Mouse (Mus musculus): ENCODE measurements at regions not wholly inside any gene's neighbourhood (a gene's known extent, or its start where the extent isn't known, plus 50 kb on each side); places are given as distances from the start of the nearest gene placed in this dataset.

DNA sequence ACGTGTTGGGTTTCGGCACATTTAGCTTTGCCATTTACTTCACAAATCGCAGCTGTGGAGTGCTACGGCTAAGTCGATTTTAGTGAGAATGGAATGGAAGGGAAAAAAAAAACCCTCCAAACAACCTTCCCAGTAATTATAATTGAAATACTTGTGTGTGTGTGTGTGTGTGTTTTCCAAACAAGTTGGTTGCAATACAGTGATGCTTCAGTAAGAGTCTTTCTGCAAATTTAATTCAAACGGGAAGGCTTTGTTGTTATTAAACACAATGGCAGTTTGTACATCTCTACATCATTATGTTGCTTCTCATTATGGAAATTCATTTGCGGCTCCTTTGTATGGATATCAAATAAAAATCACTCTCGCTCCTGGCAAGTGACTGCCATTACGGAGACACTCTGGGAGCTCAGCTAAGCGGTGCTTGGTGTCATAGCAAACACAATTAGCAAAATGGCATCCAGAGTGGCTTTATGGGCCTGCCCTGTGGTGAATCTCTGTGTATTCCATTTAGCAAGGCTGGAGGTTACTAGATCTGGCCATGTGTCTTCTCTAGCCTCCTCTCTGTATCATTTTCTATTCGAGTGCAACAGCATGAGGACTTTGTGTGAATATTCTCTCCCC is 165.4 kb upstream of the Kif2a start:
- in situ Hi-C loops (cut with MboI, MseI) = no loop called here

DNA sequence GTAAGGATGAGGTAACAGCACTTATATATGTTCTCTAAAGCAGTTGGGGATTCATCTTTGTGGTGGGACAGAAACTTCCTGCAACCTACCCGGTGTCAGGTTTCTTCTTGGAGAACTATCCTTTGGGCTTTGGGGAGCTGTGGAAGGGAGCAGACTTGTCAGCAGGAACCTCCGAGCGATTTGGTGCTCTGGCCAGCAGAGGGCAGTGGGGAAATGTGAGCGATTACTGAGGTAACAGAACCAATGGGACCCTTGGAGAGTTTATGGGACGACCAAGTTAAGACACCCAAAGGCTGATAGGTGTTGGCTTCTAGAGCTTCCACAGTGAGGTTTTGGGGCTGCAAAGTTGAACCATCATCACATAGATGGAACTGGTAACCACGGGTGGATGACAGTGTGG is 160.6 kb upstream of the Kif2a start:
- in situ Hi-C loops (cut with MboI, MseI) = no loop called here

DNA sequence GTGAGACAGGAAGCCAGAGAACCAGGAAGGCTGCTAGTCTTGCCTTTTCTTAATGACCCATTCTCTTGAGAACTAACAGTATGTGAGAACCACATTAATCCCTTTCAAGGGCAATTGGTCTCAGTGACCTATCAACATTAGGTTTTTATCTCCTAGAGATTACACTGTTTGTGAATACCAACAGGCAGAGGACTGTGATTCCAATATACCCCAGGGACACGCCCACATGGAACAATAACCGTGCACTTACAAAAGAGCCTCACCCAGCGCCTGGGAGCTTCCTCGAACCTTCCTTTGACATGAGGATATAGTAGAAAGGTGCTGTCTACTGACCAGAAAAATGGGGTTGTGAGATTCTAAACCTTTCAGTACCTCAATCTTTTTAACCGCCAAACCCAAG is 157.6 kb upstream of the Kif2a start:
- in situ Hi-C loops (cut with MboI, MseI) = no loop called here

DNA sequence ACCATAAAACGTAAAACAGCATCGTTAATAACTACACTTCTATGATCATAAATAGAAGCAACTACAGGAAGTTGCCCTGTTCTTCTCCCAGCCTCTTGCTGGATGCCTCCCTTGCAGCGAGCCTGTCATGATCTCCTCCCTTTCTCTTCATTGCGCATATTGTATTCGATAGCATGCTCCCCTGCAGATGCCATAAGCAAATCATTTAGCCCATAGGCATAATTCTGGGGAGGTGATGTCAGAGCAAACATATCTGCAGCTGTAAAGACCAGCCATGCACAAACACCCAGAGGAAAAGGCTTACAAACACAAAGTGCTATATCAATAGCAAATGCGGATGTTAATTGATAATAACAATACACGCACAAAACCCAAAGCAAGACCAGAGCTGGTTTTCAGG is 155.7 kb upstream of the Kif2a start:
- in situ Hi-C loops (cut with MboI, MseI) = no loop called here

DNA sequence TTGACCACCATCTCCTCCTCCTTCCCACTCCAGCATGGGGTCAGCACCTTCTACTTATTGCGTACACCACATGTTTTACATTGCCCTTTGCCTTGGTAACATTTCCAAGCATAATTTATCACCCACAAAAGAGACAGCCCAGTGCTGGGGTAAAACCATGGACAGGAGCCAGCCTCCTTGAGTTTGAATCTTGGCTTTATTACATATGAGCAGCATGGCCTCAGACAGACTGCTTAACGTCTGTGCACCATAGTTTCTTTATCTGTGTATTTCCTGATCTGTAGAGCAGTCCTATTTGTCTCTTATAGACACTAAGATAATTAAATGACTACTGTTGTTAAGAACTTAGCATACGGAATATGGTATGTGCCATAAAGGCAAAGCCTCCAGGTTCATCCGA is 154.0 kb upstream of the Kif2a start:
- in situ Hi-C loops (cut with MboI, MseI) = no loop called here

DNA sequence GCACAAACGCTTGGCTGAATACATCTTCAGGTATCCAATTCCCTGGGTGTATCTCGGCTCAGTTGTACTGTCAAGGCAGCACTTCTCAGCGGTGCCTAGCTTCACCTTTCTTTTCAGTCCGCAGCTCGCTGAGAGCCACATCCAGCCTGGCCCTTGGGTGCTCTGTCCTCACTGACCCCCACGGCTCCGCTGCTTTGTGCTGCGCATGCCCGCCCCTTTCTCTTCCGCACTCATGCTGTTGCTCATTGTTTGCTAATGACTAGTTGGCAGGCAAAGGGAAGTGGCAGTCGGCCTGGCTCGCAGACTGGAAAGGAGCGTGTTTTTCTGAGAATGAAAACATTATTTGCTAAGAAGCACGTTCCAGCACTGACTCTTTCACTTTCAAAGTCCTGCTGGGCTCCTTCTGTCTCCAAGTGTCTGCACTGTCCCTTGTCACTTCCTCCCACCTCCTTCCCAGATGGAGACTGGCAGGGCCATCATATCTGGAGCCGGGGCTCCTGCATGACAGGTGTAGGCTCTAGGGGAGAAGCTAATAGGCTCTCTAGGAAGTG is 146.7 kb upstream of the Kif2a start:
- in situ Hi-C loops (cut with MboI, MseI) = no loop called here

DNA sequence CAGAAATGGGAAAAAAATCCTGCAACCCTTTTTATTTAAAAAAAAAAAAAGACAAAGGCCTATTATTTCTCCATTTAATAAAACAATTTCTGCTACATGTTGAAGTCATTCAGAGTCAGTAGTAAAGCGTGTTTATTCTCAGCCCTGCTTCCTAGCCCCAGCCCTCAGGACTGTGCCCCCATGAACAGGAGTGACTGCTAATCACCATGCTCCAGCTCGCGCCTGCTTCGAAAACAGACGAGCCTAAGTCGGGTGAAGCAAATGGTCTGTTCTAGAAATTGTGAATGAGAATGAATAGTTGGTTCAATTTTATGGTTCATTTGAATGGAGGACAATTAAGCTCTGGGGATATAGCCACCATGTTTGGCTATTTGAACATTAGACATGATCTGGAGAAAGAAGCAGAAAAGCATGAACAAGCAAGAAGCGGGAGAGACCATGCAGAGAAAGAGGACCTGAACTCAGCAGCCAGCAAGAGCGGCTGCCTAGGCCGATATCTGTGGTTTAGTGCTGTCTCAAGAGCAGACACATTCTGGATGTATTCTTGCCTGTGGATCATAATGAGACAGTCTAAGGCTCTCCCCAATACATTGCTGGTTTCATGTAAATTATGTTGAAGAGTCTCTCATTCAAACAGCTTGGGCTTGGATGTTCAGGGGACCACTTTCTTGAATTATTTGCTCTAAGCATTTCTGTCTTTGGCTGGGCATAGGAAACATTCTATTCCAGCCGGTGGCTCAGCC is 146.1 kb upstream of the Kif2a start:
- in situ Hi-C loops (cut with MboI, MseI) = no loop called here

DNA sequence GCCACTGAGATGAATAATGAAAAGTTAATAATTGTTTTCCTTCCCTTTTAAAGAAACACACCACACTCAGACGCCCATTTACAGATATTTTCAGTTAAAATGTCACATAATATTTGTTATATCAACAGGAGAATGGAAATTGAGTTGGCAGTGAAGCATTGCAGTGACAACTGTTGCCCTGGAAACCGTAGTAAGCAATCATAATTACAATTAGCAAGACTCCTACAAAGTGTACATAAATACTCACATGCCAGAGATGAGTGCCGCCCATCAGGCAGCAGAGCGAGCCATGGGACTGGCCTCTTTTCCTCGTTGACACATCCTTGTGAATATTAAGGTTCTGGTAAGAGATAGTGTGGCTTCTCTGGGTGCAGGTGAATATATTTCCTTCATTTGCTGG is 129.6 kb upstream of the Kif2a start:
- in situ Hi-C loops (cut with MboI, MseI) = no loop called here

DNA sequence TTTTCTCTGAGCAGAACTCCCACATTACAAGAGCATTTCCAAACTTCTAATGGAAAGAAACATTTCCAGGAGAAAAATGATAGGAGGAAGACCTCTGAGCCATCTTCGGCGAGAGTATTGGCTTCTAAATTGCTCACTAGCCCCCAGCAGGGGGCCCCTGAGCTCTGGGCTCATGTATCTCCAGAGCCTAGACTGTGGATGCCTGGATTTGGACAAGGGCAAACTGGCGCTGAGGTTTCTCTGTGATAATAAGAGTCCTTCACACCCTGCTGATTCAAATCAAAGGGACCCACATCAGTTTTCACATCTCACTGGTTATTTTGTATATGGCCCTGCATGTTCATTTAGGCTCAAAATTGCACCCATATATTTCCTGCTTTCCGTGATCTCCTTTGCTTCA is 119.3 kb upstream of the Kif2a start:
- in situ Hi-C loops (cut with MboI, MseI) = no loop called here

DNA sequence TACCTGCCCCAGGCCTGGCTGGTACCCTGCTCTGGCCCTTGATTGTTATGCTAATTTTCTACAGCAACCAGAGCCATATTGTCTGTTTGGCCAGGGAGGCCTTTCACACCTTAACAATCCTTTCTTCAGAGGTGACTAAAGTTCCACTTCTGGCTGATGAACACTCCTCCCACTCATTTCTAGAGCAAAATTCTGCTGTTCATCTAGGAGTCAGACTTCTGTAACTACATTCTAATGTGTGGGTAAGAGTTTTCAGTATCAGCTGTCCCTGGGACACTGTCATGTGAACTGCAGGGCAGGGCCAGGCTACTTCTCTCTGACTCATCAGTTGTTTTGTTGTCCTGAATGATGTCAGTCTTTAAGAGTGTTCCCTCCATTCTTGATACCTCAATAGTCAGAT is 112.2 kb upstream of the Kif2a start:
- in situ Hi-C loops (cut with MboI, MseI) = no loop called here

DNA sequence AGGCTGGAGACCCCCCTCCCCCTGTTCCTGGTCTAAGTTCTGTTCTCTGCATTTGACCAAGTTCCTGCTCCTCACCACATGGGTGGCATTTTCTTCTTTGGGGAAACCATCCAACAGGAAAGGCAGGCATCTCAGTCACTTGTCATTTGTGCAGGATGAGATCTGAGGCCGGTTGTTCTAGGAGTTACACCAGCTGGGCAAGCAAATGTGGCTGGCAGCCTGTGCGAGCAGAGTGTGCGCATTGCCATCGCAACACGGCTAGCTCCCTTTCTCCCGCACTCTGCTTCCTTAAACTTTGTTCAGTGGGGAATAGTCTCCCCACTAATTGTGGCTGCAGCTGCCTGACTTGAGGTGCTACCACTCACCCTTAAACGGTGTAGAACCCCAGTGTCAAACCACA is 104.7 kb upstream of the Kif2a start:
- in situ Hi-C loops (cut with MboI, MseI) = no loop called here

DNA sequence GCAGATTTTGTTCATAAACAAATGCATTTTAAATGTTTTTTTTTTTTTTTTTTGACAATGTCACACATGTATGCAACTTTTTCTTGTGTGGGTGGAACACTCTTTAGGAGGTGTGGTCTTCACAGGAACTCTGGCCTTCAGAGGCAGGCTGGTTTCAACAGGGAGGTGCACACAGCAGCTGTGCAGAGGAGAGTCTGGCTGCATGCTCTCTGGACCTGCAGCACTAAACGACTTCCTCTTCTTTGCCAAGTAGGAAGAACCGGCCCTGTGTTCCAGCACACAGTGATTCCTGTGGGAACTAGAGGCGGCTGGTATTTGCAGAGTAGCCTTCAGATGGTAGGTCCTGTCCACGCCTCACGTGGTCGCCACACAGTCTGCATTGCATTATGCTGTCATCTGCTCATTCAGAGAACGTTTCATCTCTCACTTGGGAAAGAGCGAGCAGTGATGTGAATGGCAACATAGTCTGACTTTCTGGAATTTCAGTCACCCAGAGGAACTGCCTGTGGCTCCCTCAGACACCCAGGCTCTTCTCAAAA is 102.3 kb upstream of the Kif2a start:
- in situ Hi-C loops (cut with MboI, MseI) = no loop called here

DNA sequence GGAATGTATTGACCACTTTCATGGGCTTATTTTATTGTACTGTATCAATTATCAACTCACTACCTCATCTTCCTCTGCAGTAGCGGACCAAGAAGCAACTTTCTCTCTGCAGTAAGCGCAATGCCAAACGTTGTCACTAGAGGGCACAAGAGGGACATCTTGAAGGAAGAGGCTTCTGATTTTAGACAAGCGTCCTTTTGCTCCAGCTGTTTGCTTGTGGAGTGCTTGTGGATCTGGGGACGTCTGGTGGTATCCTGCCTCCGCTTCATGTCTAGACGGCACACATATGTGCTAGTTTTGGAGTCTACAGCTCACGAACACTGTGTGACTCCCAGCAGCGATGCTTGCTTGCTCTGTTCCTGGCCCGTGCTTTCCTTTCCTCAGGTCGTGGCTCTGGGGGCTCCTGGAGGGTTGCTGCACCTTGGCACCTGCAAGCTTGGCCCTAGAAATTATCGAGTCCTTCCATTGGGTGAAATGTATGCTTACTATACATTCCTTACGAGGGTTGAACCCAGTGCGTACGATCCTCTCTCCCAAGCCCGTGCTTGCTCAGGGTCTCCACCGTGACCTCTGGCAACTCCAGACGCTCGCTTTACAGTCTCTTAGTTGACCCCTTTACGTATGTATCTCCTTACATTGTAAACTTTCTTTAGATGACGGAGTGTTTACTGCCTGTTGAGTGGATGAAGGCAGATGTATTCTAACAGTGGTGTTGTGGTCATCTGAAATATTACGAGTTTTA is 92.2 kb upstream of the Kif2a start:
- in situ Hi-C loops (cut with MboI, MseI) = no loop called here

DNA sequence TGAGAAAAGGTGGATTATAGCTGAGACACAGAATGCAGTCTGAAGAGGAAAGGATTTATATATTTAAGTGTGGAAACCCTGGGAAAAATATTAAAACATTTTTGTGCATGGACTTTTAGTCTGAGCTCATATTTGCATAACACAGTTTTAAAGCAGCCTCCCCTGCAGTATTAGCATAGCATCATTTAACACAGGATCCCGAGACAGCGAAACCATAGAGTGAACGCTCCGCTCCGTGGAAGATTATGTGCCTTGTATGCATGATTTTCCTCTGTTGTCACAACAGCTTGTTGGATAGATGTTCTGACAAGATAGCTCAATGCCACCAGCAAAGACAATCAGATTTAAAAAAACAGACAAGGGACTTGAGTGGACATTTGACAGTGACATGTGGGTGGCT is 86.1 kb upstream of the Kif2a start:
- in situ Hi-C loops (cut with MboI, MseI) = no loop called here

DNA sequence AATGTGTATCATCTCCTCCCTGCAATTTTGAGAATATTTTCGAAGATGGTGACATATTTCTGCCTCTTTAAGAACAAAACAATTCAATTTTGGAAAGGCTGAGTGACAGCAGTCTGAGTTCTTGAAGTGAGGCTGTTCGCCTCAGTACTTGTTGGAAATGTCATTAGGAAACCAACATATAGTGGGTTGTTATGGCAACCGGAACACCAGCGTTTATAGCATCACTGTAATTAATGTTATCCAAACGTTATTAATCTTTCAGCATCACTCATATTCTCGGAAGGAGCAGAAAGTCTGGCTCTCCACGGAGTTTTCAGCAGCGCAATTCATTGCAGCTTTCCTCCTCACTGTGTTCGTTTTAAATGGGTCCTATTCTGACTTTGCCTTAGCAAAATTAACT is 85.6 kb upstream of the Kif2a start:
- in situ Hi-C loops (cut with MboI, MseI) = no loop called here

DNA sequence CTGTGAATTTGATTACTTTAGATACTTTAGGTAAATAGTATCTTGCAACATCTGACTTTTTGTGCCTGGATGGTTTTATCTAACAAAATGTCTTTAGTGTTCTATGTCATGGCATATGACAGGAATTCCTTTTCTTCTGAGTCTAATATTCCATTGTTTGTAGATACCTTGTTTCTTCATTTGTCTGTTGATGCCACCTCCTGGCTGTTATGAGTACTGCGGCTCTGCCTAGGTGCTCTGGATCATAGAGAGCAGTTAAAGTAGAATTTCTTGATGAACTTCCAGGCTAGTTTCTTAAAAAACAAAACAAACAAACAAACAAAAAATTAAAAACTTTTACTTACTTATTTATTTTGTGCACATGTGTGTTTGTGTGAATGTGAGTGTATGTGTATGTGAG is 83.6 kb upstream of the Kif2a start:
- in situ Hi-C loops (cut with MboI, MseI) = no loop called here

DNA sequence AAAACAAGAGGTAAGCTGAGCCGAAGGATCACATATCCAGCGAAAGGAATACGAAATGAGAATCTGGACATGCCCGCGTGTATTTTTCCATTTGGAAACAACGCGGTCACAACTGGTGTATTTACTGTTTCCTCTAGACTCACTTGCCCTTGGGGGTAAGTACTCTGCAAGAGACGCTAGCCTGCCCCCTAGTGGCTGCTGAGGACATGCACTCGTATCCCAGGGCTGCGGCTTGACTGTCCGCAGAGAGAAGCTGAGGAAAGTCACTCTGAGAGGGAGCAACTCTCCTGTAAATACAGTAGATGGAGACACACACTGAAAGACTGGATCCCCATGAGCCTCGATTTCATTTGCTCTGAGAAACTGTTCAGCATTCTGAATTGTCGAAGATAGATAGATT is 79.7 kb upstream of the Kif2a start:
- in situ Hi-C loops (cut with MboI, MseI) = loop anchor here (5.0 kb wide), 1 partner anchor 154 kb away; the partner anchor contains the start of gene Dimt1

DNA sequence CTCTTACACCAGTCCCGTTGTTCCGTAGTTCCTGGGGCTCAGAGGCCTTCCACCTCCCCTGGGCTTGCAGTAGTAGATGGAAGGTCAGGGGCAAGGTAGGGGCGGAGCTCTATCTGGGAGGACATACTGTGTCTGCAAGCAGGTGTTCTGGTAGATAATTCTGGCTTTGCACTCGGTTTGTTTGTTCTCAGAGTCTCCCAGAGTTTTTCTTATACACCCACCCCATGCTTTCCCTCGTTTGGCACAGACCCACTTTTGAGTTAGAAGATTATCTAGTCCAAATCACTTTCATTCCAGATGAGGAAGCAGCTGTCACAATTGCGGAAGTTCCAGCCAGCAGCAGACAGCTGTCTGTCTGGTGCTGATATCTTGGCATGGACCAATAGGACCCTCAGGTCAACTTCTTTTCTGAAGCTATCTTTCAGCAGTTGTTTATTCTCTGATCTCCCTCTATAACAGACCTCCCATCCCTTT is 79.0 kb upstream of the Kif2a start:
- in situ Hi-C loops (cut with MboI, MseI) = loop anchor here (5.0 kb wide), 1 partner anchor 154 kb away; the partner anchor contains the start of gene Dimt1

DNA sequence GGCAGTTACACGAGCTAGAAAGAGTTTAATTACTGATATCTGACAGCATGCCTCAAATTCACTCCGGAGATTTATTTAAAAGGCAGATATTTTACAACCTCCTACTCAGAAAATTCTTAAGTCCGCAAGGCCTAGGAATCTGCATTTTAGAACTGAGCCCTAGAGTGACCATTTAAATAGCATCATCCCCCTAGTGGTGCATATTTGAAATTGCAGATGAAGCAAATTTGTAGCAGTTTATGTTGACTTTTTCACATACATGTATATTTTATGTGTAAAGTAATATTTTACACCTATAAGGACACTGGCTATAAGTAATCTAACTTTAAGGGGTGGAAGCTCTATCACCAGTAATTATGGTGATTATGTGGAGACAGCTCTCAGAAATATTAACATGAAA is 78.2 kb upstream of the Kif2a start:
- in situ Hi-C loops (cut with MboI, MseI) = loop anchor here (5.0 kb wide), 1 partner anchor 153 kb away; the partner anchor contains the start of gene Dimt1

DNA sequence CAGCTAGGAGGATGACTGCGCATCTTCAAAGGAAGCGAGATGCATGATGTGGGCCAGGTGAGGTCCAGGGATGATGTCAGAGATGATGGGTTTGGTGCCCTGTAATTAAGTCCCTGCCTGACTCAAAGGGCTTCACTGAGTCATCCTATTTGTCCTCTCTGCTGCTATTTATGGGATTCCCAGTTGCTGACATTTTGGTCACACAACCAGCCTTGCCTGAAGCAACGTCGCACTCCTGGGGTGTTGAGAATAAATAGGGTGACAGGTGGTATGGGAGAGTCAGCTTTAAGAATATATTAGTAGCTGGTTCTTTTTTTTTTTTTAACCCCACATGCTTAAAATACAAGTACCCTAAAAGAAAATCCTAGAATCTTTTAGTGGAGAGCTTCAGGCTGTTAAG is 75.1 kb upstream of the Kif2a start:
- in situ Hi-C loops (cut with MboI, MseI) = loop anchor here (10.0 kb wide), 1 partner anchor 72 kb away; the partner anchor contains the start of gene Kif2a

DNA sequence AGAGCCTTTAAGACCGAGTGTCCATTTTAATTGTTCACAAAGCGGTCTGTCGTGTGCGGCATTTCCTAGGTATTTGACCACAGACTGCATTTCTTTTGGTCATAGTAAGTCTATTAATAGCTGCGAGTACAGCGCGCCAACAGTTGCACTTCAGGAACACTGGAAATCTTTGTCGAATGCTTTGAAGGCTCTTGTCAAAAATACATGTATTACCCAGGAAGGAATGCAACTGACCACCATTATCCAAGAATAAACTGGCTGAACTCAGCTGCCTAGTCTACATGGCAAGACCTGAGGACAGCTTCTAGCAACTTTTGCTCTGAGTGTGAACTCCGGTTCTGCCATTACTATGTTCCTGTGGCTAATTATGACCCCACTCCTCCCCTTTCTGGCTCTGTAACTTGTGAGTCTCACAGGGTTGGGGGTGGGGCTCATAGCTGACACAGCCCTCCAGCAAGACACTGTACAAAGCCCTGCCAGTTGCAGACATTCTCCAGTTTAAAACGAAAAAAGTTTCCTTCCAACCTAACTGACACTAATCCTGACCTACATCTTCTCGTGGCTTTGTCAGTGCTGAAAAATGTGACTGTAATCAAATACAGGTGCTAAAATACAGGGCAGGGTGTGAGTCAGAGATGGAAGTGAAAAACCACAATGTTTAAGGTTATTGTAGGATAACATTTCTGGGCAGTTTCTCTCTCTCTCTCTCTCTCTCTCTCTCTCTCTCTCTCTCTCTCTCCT is 73.2 kb upstream of the Kif2a start:
- in situ Hi-C loops (cut with MboI, MseI) = loop anchor here (10.0 kb wide), 1 partner anchor 70 kb away; the partner anchor contains the start of gene Kif2a

All from regulatory T cell (primary cell).